Mouse (Mus musculus): Measurements from ENCODE around the gene Mapk3.

GRCm38 (mm10) chr7:126798127-126799049 lies 39.0 kb downstream of the Mapk3 start:
- TF ChIP-seq POLR2A (IDR thresholded peaks at IDR 0.05; ENCODE audit: low read depth, low read length) (peak; percentile 31; the same call in 1 of the 2 replicates), CTCF (IDR thresholded peaks at IDR 0.05; ENCODE audit: borderline replicate concordance, insufficient read depth, low read length) (no peak)

All from embryonic fibroblast, embryonic 13.5 days (primary cell).